Mouse (Mus musculus) MEL (cell line): ENCODE results near the gene Sec22b. TPM values are rescaled to one million over a fixed set of nuclear protein-coding genes. Genes with fewer than 3 reads are reported as not detected.

Experiments
- DNase-seq: peaks from one replicate; pipeline ENCODE4 v3.0.0; 2011; ENCODE audit warnings: low read depth, low spot score
- H3K27ac ChIP-seq: 2 replicates; pipeline ENCODE4 v1.5.1; 2012; ENCODE audit warnings: low read depth, mild to moderate bottlenecking, control low read depth, low read length, moderate library complexity; ENCODE audit not compliant: control insufficient read depth
- H3K27me3 ChIP-seq, 2 experiments: fragments of 150-350 bp in 1 of 2; sonication (generic) in 1 of 2; 2 replicates each; pipeline ENCODE4 v1.6.1; 2012; ENCODE audit warnings: low read length in 2 of 2, mild to moderate bottlenecking in 2 of 2, improper control_type of control experiment in 1 of 2, moderate library complexity in 1 of 2; ENCODE audit not compliant: insufficient read depth in 2 of 2, control insufficient read depth in 1 of 2
- H3K36me3 ChIP-seq, 2 experiments: 2 replicates each; pipeline ENCODE4 v1.6.1; 2012 to 2014; ENCODE audit warnings: low read length in 2 of 2, improper control_type of control experiment in 1 of 2, inconsistent platforms in 1 of 2, mild to moderate bottlenecking in 1 of 2; ENCODE audit not compliant: insufficient read depth in 2 of 2, control insufficient read depth in 1 of 2
- H3K4me1 ChIP-seq, 2 experiments: fragments of 150-350 bp in 1 of 2; sonication (generic) in 1 of 2; 2 replicates each; pipeline ENCODE4 v1.6.1; 2012; ENCODE audit warnings: low read length in 2 of 2, improper control_type of control experiment in 1 of 2, mild to moderate bottlenecking in 1 of 2; ENCODE audit not compliant: insufficient read depth in 2 of 2, control insufficient read depth in 1 of 2
- H3K4me3 ChIP-seq, 2 experiments: fragments of 150-350 bp in 1 of 2; sonication (generic) in 1 of 2; 2 replicates each; pipeline ENCODE4 v1.5.1; 2012; ENCODE audit warnings: low read depth in 2 of 2, low read length in 2 of 2, mild to moderate bottlenecking in 2 of 2, moderate library complexity in 2 of 2, control low read depth in 1 of 2, improper control_type of control experiment in 1 of 2; ENCODE audit not compliant: control insufficient read depth in 1 of 2, insufficient read depth in 1 of 2
- H3K79me2 ChIP-seq: 2 replicates; pipeline ENCODE4 v1.6.1; 2012; ENCODE audit warnings: mild to moderate bottlenecking, low read length, moderate library complexity; ENCODE audit not compliant: control insufficient read depth, poor library complexity, insufficient read depth
- H3K9ac ChIP-seq: 2 replicates; pipeline ENCODE4 v1.6.1; 2012; ENCODE audit warnings: low read depth, mild to moderate bottlenecking, control low read depth, low read length, moderate library complexity; ENCODE audit not compliant: control insufficient read depth, poor library complexity, severe bottlenecking
- H3K9me3 ChIP-seq: fragments of 150-350 bp; sonication (generic); replicated peaks from 2 replicates; pipeline ENCODE4 v1.6.1; 2012; ENCODE audit warnings: mild to moderate bottlenecking, low read length, improper control_type of control experiment, moderate library complexity; ENCODE audit not compliant: insufficient read depth
- BHLHE40 ChIP-seq: IDR thresholded peaks from 2 replicates; pipeline ENCODE4 v1.6.1; 2012; ENCODE audit warnings: low read depth, mild to moderate bottlenecking, inconsistent platforms, low read length, improper control_type of control experiment, borderline replicate concordance
- CHD1 ChIP-seq: IDR thresholded peaks from 2 replicates; pipeline ENCODE4 v1.6.1; 2012; ENCODE audit warnings: low read depth, mild to moderate bottlenecking, inconsistent platforms, low read length, improper control_type of control experiment
- CHD2 ChIP-seq: IDR thresholded peaks from 2 replicates; pipeline ENCODE4 v1.6.1; 2011; ENCODE audit warnings: low read length, improper control_type of control experiment
- CTCF ChIP-seq, 3 experiments: IDR thresholded peaks in 2 of 3; conservative IDR thresholded peaks in 1 of 3; 2 replicates each; pipeline ENCODE4 v1.5.1; 2011 to 2012; ENCODE audit warnings: low read length in 3 of 3, low read depth in 2 of 3, mild to moderate bottlenecking in 2 of 3, improper control_type of control experiment in 1 of 3, inconsistent platforms in 1 of 3, mixed read lengths in 1 of 3, moderate library complexity in 1 of 3; ENCODE audit not compliant: control insufficient read depth in 1 of 3, insufficient read depth in 1 of 3, poor library complexity in 1 of 3, severe bottlenecking in 1 of 3
- E2F4 ChIP-seq: IDR thresholded peaks from 2 replicates; pipeline ENCODE4 v1.6.1; 2011; ENCODE audit warnings: low read depth, low read length, improper control_type of control experiment, borderline replicate concordance
- ELF1 ChIP-seq: IDR thresholded peaks from 2 replicates; pipeline ENCODE4 v1.6.1; 2014; ENCODE audit warnings: low read depth, mild to moderate bottlenecking, inconsistent platforms, low read length, improper control_type of control experiment, moderate library complexity
- EP300 ChIP-seq, 2 experiments: IDR thresholded peaks; 2 replicates each; pipeline ENCODE4 v1.6.1; 2011; ENCODE audit warnings: improper control_type of control experiment in 2 of 2, low read length in 2 of 2, low read depth in 1 of 2, mild to moderate bottlenecking in 1 of 2
- ETS1 ChIP-seq: IDR thresholded peaks from 2 replicates; pipeline ENCODE4 v1.6.1; 2012; ENCODE audit warnings: low read depth, mild to moderate bottlenecking, inconsistent platforms, low read length, improper control_type of control experiment, moderate library complexity
- GABPA ChIP-seq: IDR thresholded peaks from 2 replicates; pipeline ENCODE4 v1.6.1; 2012; ENCODE audit warnings: low read depth, mild to moderate bottlenecking, inconsistent platforms, low read length, improper control_type of control experiment, moderate library complexity
- GATA1 ChIP-seq: IDR thresholded peaks from 2 replicates; pipeline ENCODE4 v1.6.1; 2011; ENCODE audit warnings: low read depth, low read length, improper control_type of control experiment
- MAFK ChIP-seq: IDR thresholded peaks from 2 replicates; pipeline ENCODE4 v1.6.1; 2011; ENCODE audit warnings: low read depth, mild to moderate bottlenecking, low read length, improper control_type of control experiment, borderline replicate concordance
- MAZ ChIP-seq: IDR thresholded peaks from 2 replicates; pipeline ENCODE4 v1.6.1; 2012; ENCODE audit warnings: low read depth, mild to moderate bottlenecking, inconsistent platforms, low read length, improper control_type of control experiment
- MXI1 ChIP-seq: IDR thresholded peaks from 2 replicates; pipeline ENCODE4 v1.6.1; 2011; ENCODE audit warnings: mild to moderate bottlenecking, low read depth, low read length, improper control_type of control experiment
- MYB ChIP-seq: IDR thresholded peaks from 2 replicates; pipeline ENCODE4 v1.6.1; 2011; ENCODE audit warnings: mild to moderate bottlenecking, low read depth, low read length, improper control_type of control experiment
- MYC ChIP-seq: IDR thresholded peaks from 2 replicates; pipeline ENCODE4 v1.6.1; 2011; ENCODE audit warnings: low read depth, mild to moderate bottlenecking, low read length, improper control_type of control experiment, moderate library complexity
- NRF1 ChIP-seq: IDR thresholded peaks from 2 replicates; pipeline ENCODE4 v1.6.1; 2014; ENCODE audit warnings: low read depth, mild to moderate bottlenecking, inconsistent platforms, low read length, improper control_type of control experiment, moderate library complexity; ENCODE audit not compliant: poor library complexity, insufficient read depth, severe bottlenecking
- POLR2A ChIP-seq, 2 experiments: IDR thresholded peaks; 2 replicates each; pipeline ENCODE4 v1.6.1; 2011 to 2012; ENCODE audit warnings: low read length in 2 of 2, mild to moderate bottlenecking in 2 of 2, control low read depth in 1 of 2, improper control_type of control experiment in 1 of 2, low read depth in 1 of 2, moderate library complexity in 1 of 2; ENCODE audit not compliant: control insufficient read depth in 1 of 2, insufficient read depth in 1 of 2, poor library complexity in 1 of 2
- RAD21 ChIP-seq: IDR thresholded peaks from 2 replicates; pipeline ENCODE4 v1.6.1; 2011; ENCODE audit warnings: mild to moderate bottlenecking, low read depth, low read length, improper control_type of control experiment
- RCOR1 ChIP-seq: IDR thresholded peaks from 2 replicates; pipeline ENCODE4 v1.6.1; 2012; ENCODE audit warnings: low read depth, mild to moderate bottlenecking, inconsistent platforms, low read length, improper control_type of control experiment
- SIN3A ChIP-seq: IDR thresholded peaks from 2 replicates; pipeline ENCODE4 v1.6.1; 2012; ENCODE audit warnings: low read length, improper control_type of control experiment, inconsistent platforms
- SMC3 ChIP-seq: IDR thresholded peaks from 2 replicates; pipeline ENCODE4 v1.6.1; 2011; ENCODE audit warnings: low read depth, low read length, improper control_type of control experiment
- TCF12 ChIP-seq: IDR thresholded peaks from 2 replicates; pipeline ENCODE4 v1.6.1; 2014; ENCODE audit warnings: low read depth, mild to moderate bottlenecking, inconsistent platforms, low read length, improper control_type of control experiment, moderate library complexity
- USF2 ChIP-seq, 2 experiments: IDR thresholded peaks; 2 replicates each; pipeline ENCODE4 v1.6.1; 2011 to 2012; ENCODE audit warnings: improper control_type of control experiment in 2 of 2, low read length in 2 of 2, borderline replicate concordance in 1 of 2, inconsistent platforms in 1 of 2, low read depth in 1 of 2, mild to moderate bottlenecking in 1 of 2; ENCODE audit not compliant: insufficient read depth in 1 of 2
- ZC3H11A ChIP-seq: IDR thresholded peaks from 2 replicates; pipeline ENCODE4 v1.6.1; 2012; ENCODE audit warnings: low read depth, mild to moderate bottlenecking, inconsistent platforms, low read length, improper control_type of control experiment
- ZMIZ1 ChIP-seq: IDR thresholded peaks from 2 replicates; pipeline ENCODE4 v1.6.1; 2012; ENCODE audit warnings: low read depth, mild to moderate bottlenecking, inconsistent platforms, low read length, improper control_type of control experiment, moderate library complexity
- ZNF384 ChIP-seq: IDR thresholded peaks from 2 replicates; pipeline ENCODE4 v1.6.1; 2012; ENCODE audit warnings: low read depth, mild to moderate bottlenecking, inconsistent platforms, low read length, improper control_type of control experiment
- polyA plus RNA-seq, 2 experiments: library from polyadenylated mRNA; stranded (reverse) in 1 of 2; unstranded in 1 of 2; fragments of >175 nt in 1 of 2; fragments of >200 nt in 1 of 2; gene quantifications; 2 replicates each; pipeline versions ENCODE4 v1.2.1 to v1.2.4; 2012; ENCODE audit warnings: low replicate concordance in 2 of 2, low read depth in 1 of 2; ENCODE audit not compliant: insufficient read length in 2 of 2, insufficient read depth in 1 of 2, missing spikeins in 1 of 2
- total RNA-seq: library from RNA; depleted of rRNA; stranded (reverse); fragments of 300-350 nt; gene quantifications from 2 replicates; pipeline ENCODE4 v1.2.3, GENCODE M21; 2012

The Sec22b gene
- total and polyA plus RNA-seq, 3 experiments, result 36.8 to 43.3 TPM; not detected in 1

DNA sequence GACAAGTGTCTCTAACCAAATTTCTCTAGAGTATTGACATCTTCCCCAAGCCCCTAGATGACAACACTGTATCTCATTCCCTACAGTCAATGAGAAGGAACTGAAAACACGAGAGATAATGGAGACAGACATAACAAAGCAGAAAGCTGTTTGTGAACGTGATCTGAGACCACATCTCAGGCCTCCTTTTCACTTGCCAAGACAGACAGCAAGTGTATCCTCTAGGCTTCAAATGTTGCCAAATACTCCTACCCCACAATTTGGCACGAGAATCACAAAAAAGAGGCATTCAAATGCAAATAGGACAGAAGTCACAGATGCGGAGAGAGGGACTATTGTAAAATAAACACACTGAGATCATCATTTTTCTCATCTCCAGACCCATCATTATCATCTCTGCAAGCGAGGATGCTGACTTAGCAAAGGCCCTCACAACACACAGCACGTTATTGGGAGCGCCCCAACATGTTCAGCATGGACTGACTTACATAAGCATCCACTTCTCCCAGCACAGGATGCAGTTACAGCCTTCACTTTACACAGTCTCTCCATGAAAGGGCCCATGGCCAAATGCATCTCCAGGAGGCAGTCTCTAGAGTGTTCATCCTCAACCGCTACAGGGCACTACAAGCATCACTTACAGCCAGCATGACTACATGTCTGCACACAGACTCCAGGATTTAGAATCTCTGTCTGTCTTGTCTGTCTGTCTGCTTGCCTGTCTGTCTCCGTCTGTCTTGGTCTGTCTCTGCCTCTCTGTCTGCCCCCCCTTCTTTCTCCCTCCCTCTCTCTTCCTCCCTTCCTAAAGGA is 46.2 kb upstream of the Sec22b start:
- H3K4me1 ChIP-seq, result no peaks in the 10 kb centered on the region
- H3K27me3 ChIP-seq, result peaks cover 2 to 3% of the 10 kb centered on the region in 2 experiments; a peak in 1 of 4 replicates
- TF ChIP-seq RAD21 (no peak), MAZ (no peak), EP300 (IDR thresholded peaks at IDR 0.05; ENCODE audit: low read depth in 1 of 2, low read length in 2 of 2) (no peak), USF2 (IDR thresholded peaks at IDR 0.05; ENCODE audit: borderline replicate concordance in 1 of 2, insufficient read depth in 1 of 2, low read depth in 1 of 2, low read length in 2 of 2) (no peak), MYB (no peak), MAFK (no peak), CHD1 (no peak), ZMIZ1 (no peak), CTCF (IDR thresholded peaks at IDR 0.05 in 2 of 3, conservative IDR thresholded peaks at IDR 0.05 in 1 of 3; ENCODE audit: control insufficient read depth in 1 of 3, insufficient read depth in 1 of 3, low read depth in 2 of 3, low read length in 3 of 3, poor library complexity in 1 of 3, severe bottlenecking in 1 of 3) (no peak), GABPA (no peak), MYC (no peak), ELF1 (no peak), GATA1 (no peak), E2F4 (no peak), ZC3H11A (no peak), TCF12 (no peak)
- TF ChIP-seq, all 39 proteins: peak for 0
- DNase-seq, result no peak
- H3K79me2 ChIP-seq, result no peaks in the 10 kb centered on the region
- no peak overlapping the region for H3K4me3 ChIP-seq
- H3K36me3 ChIP-seq, result no peaks in the 10 kb centered on the region; a peak in 1 of 4 replicates
- H3K27ac ChIP-seq, result no peak overlapping the region
- no peak overlapping the region for H3K9ac ChIP-seq
- no peaks in the 10 kb centered on the region for H3K9me3 ChIP-seq

DNA sequence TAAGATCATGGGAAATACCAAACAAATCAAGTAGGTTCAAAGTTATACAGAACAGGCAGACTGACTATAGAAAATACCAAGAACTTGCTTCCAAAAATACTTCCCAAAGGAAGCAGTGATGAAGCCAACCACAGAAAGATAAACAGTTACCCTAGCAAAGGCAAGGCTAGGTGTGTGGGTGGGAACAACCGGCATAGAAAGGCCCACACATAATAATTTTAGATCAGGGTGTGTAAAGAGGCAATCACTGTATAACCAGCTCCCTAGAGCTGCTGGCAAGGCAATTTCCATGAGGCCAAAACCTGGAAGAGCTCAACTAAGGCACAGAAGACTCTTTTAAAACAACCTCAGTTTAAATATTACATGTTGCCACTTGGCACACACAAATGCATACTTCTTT is 41.6 kb upstream of the Sec22b start:
- Histone ChIP-seq H3K9ac (no peak overlapping the region), H3K27me3 (peaks cover 5 to 7% of the 10 kb centered on the region in 2 experiments; a peak in 3 of 4 replicates), H3K4me3 (no peak overlapping the region), H3K9me3 (no peaks in the 10 kb centered on the region), H3K36me3 (no peaks in the 10 kb centered on the region), H3K79me2 (peaks cover 2% of the 10 kb centered on the region; the same call in 1 of the 2 replicates), H3K4me1 (no peaks in the 10 kb centered on the region), H3K27ac (no peak overlapping the region)
- TF ChIP-seq MXI1 (no peak), POLR2A (IDR thresholded peaks at IDR 0.05; ENCODE audit: control insufficient read depth in 1 of 2, insufficient read depth in 1 of 2, low read depth in 1 of 2, low read length in 2 of 2, poor library complexity in 1 of 2) (no peak), SIN3A (no peak), RCOR1 (no peak), CHD2 (no peak), ZNF384 (no peak), ETS1 (no peak), ZMIZ1 (no peak), NRF1 (no peak), ELF1 (no peak), USF2 (IDR thresholded peaks at IDR 0.05; ENCODE audit: borderline replicate concordance in 1 of 2, insufficient read depth in 1 of 2, low read depth in 1 of 2, low read length in 2 of 2) (no peak), E2F4 (no peak), MYC (no peak), SMC3 (no peak; the same call in 1 of the 2 replicates), BHLHE40 (no peak)
- DNase-seq, result no peak
